Mouse (Mus musculus): ENCODE results near the gene Pde6g.

DNA sequence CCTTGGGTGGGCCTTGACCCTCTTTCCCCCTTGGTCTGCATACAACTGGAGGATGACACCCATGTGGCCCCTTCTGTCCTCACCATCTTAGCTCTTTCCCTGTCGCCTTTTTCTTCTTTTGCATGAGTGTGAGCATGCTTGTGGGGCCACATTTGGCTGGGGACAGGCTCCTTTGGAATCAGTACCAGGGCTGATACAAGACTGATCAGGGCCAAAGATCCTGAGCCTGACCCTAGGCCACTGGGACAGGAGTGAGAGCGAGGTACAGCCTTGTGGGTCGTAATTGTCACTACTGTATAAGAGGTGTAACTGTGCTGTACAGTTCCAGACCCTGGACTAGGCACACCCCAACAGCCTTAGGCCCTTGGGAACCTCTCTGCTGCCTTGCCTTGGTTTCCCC, 40.6 kb upstream of the Pde6g start:
- no peak for TF ChIP-seq CTCF (IDR thresholded peaks at IDR 0.05; ENCODE audit: extremely low read depth, insufficient read length, insufficient replicate concordance, low read depth, low read length)
- no peak for TF ChIP-seq POLR2A (IDR thresholded peaks at IDR 0.05; ENCODE audit: low read depth, low read length)

Data from small intestine, adult 2 months (tissue).